Mouse (Mus musculus): ENCODE results near the gene Gm9887. TPM values are rescaled to one million over a fixed set of nuclear protein-coding genes. Genes with fewer than 3 reads are reported as not detected.
"Not testable (repeated sequence)": the region's sequence is repeated elsewhere in the genome, so short reads cannot be mapped to it uniquely, and the experiment has no call there.

Gm9887 gene
- total and polyA plus RNA-seq, 3 experiments: 1.7 to 4.9 TPM; not detected in 1

DNA sequence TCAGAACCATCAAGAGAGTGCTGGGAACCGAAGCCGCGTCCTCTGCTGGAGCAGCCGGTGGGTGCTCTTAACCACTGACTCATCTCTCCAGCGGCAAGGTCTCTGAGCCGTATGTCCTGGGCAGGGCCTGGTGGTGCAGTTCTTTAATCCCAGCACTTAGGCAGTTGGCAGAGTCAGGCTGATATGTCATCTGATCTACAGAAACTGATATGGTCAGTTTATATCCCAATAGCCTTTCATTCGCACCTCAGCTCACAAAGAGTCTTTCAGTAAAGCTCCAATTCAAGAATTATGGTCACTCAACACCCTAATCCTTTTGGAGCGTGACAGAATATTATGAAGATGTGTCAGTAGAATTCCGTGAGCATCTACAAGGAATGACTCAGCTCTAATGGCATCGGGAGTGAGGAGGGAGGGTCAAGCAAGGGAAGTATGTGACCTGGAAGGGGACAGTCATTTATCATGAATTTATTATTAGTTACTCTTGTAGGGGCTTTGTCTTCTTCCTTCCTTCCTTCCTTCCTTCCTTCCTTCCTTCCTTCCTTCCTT lies 16.1 kb upstream of the Gm9887 start:
- Histone ChIP-seq H3K9me3 (replicated peaks; ENCODE audit: insufficient read depth, low read length) (no peaks in the 10 kb centered on the region), H3K36me3 (ENCODE audit: control insufficient read depth in 1 of 2, insufficient read depth in 2 of 2, low read length in 2 of 2) (peaks cover 0 to 38% of the 10 kb centered on the region in 2 experiments; a peak in 2 of 4 replicates), H3K27ac (ENCODE audit: control insufficient read depth, low read depth, low read length) (peak overlapping the region; percentile 30; the same call in 1 of the 2 replicates), H3K27me3 (ENCODE audit: control insufficient read depth in 1 of 2, insufficient read depth in 2 of 2, low read length in 2 of 2) (no peaks in the 10 kb centered on the region), H3K79me2 (ENCODE audit: control insufficient read depth, insufficient read depth, low read length, poor library complexity) (no peaks in the 10 kb centered on the region), H3K4me1 (ENCODE audit: control insufficient read depth in 1 of 2, insufficient read depth in 2 of 2, low read length in 2 of 2) (peaks cover 9 to 45% of the 10 kb centered on the region in 2 experiments), H3K4me3 (ENCODE audit: control insufficient read depth in 1 of 2, insufficient read depth in 1 of 2, low read depth in 2 of 2, low read length in 2 of 2) (no peak overlapping the region), H3K9ac (ENCODE audit: control insufficient read depth, low read depth, low read length, poor library complexity, severe bottlenecking) (no peak overlapping the region)
- TF ChIP-seq CTCF (IDR thresholded peaks at IDR 0.05 in 2 of 3, conservative IDR thresholded peaks at IDR 0.05 in 1 of 3; ENCODE audit: control insufficient read depth in 1 of 3, insufficient read depth in 1 of 3, low read depth in 2 of 3, low read length in 3 of 3, poor library complexity in 1 of 3, severe bottlenecking in 1 of 3) (0 out of 6 replicates have a peak, but pooled peaks of 1 of the 3 experiments have one; percentile 0), CHD2 (IDR thresholded peaks at IDR 0.05; ENCODE audit: low read length) (no peak), MYC (IDR thresholded peaks at IDR 0.05; ENCODE audit: low read depth, low read length) (0 out of 2 replicates have a peak, but pooled peaks have one; percentile 4)
- DNase-seq (ENCODE audit: low read depth, low spot score): no peak

- not testable (repeated sequence) for H3K4me3 ChIP-seq (ENCODE audit: control insufficient read depth in 1 of 2, insufficient read depth in 1 of 2, low read depth in 2 of 2, low read length in 2 of 2); H3K27ac ChIP-seq (ENCODE audit: control insufficient read depth, low read depth, low read length); H3K79me2 ChIP-seq (ENCODE audit: control insufficient read depth, insufficient read depth, low read length, poor library complexity); H3K9me3 ChIP-seq (replicated peaks; ENCODE audit: insufficient read depth, low read length); H3K9ac ChIP-seq (ENCODE audit: control insufficient read depth, low read depth, low read length, poor library complexity, severe bottlenecking); H3K27me3 ChIP-seq (ENCODE audit: control insufficient read depth in 1 of 2, insufficient read depth in 2 of 2, low read length in 2 of 2); DNase-seq (ENCODE audit: low read depth, low spot score)
- peak; percentile 60; the same call in 1 of the 2 replicates for TF ChIP-seq ZNF384 (IDR thresholded peaks at IDR 0.05; ENCODE audit: low read depth, low read length)
- H3K4me1 ChIP-seq (ENCODE audit: control insufficient read depth in 1 of 2, insufficient read depth in 2 of 2, low read length in 2 of 2): peaks cover 17 to 56% of the 10 kb centered on the region in 2 experiments
- H3K36me3 ChIP-seq (ENCODE audit: control insufficient read depth in 1 of 2, insufficient read depth in 2 of 2, low read length in 2 of 2): peaks cover 0 to 52% of the 10 kb centered on the region in 2 experiments; a peak in 2 of 4 replicates
Observed at GRCm38 (mm10) chr12:69386281-69386732, 14.0 kb upstream of the Gm9887 start.

DNA sequence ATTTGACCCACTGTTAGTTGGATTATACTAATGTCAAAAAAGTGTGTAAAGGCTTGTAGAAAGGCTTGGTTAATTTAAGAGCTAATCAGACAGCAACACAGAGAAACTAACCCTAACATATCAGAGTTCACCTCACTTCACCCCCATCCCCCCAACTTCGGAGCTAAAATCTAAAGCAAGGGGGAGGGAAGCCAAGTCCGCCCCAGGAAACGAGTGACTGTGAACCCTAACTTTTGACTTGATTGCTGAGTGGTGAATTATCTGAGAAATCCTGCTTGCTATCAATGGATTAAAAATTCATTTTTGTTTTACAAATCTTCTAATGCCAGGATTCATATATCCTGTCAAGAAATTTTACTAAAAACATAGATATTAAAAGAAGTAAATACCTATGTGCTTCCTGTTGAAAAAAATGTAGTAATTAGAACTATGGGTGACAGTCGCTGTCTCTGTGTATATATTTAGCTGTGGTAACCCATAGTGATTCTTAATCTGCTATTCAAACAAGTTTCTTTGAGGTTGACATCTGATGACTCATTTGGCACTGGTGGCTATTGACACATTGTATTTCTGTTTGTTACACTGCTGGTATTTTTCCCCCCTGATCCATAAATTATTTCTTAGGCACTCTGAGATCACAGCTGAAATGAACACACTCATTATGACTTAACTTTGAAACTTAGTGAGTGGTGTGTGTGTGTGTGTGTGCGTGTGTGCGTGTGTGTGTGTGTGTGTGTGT lies 13.5 kb upstream of the Gm9887 start:
- DNase-seq (ENCODE audit: low read depth, low spot score): peak; percentile 82
- Histone ChIP-seq H3K9me3 (replicated peaks; ENCODE audit: insufficient read depth, low read length) (no peaks in the 10 kb centered on the region), H3K27ac (ENCODE audit: control insufficient read depth, low read depth, low read length) (no peak overlapping the region), H3K4me1 (ENCODE audit: control insufficient read depth in 1 of 2, insufficient read depth in 2 of 2, low read length in 2 of 2) (peaks cover 17 to 53% of the 10 kb centered on the region in 2 experiments), H3K79me2 (ENCODE audit: control insufficient read depth, insufficient read depth, low read length, poor library complexity) (no peaks in the 10 kb centered on the region), H3K4me3 (ENCODE audit: control insufficient read depth in 1 of 2, insufficient read depth in 1 of 2, low read depth in 2 of 2, low read length in 2 of 2) (no peak overlapping the region), H3K36me3 (ENCODE audit: control insufficient read depth in 1 of 2, insufficient read depth in 2 of 2, low read length in 2 of 2) (peaks cover 0 to 50% of the 10 kb centered on the region in 2 experiments; a peak in 2 of 4 replicates), H3K27me3 (ENCODE audit: control insufficient read depth in 1 of 2, insufficient read depth in 2 of 2, low read length in 2 of 2) (no peaks in the 10 kb centered on the region), H3K9ac (ENCODE audit: control insufficient read depth, low read depth, low read length, poor library complexity, severe bottlenecking) (no peak overlapping the region)
- peak; percentile 22; the same call in 1 of the 2 replicates for TF ChIP-seq CHD2 (IDR thresholded peaks at IDR 0.05; ENCODE audit: low read length)
- peak; percentile 14; the same call in 1 of the 2 replicates for TF ChIP-seq BHLHE40 (IDR thresholded peaks at IDR 0.05; ENCODE audit: borderline replicate concordance, low read depth, low read length)
- no peak for TF ChIP-seq POLR2AphosphoS5 (IDR thresholded peaks at IDR 0.05; ENCODE audit: borderline replicate concordance, low read depth, low read length)
- TF ChIP-seq TCF12 (IDR thresholded peaks at IDR 0.05; ENCODE audit: low read depth, low read length): peak; percentile 47
- TF ChIP-seq ZNF384 (IDR thresholded peaks at IDR 0.05; ENCODE audit: low read depth, low read length): peak; percentile 81
- peak; percentile 55 for TF ChIP-seq SIN3A (IDR thresholded peaks at IDR 0.05; ENCODE audit: low read length)
- TF ChIP-seq MYC (IDR thresholded peaks at IDR 0.05; ENCODE audit: low read depth, low read length): 0 out of 2 replicates have a peak, but pooled peaks have one; percentile 28
- no peak for TF ChIP-seq MAFK (IDR thresholded peaks at IDR 0.05; ENCODE audit: borderline replicate concordance, low read depth, low read length)
- TF ChIP-seq GATA1 (IDR thresholded peaks at IDR 0.05; ENCODE audit: low read depth, low read length): 0 out of 2 replicates have a peak, but pooled peaks have one; percentile 26
- peak; percentile 32 to 58; a peak in 3 of 4 replicates for TF ChIP-seq EP300 (IDR thresholded peaks at IDR 0.05; ENCODE audit: low read depth in 1 of 2, low read length in 2 of 2)
- peak; percentile 79 for TF ChIP-seq RCOR1 (IDR thresholded peaks at IDR 0.05; ENCODE audit: low read depth, low read length)
- no peak for TF ChIP-seq CTCF (IDR thresholded peaks at IDR 0.05 in 2 of 3, conservative IDR thresholded peaks at IDR 0.05 in 1 of 3; ENCODE audit: control insufficient read depth in 1 of 3, insufficient read depth in 1 of 3, low read depth in 2 of 3, low read length in 3 of 3, poor library complexity in 1 of 3, severe bottlenecking in 1 of 3)
- TF ChIP-seq RAD21 (IDR thresholded peaks at IDR 0.05; ENCODE audit: low read depth, low read length): no peak
- peak; percentile 67 for TF ChIP-seq ETS1 (IDR thresholded peaks at IDR 0.05; ENCODE audit: low read depth, low read length)

All from MEL (cell line).